Mouse (Mus musculus): ENCODE data around the gene Xpo5.

DNA sequence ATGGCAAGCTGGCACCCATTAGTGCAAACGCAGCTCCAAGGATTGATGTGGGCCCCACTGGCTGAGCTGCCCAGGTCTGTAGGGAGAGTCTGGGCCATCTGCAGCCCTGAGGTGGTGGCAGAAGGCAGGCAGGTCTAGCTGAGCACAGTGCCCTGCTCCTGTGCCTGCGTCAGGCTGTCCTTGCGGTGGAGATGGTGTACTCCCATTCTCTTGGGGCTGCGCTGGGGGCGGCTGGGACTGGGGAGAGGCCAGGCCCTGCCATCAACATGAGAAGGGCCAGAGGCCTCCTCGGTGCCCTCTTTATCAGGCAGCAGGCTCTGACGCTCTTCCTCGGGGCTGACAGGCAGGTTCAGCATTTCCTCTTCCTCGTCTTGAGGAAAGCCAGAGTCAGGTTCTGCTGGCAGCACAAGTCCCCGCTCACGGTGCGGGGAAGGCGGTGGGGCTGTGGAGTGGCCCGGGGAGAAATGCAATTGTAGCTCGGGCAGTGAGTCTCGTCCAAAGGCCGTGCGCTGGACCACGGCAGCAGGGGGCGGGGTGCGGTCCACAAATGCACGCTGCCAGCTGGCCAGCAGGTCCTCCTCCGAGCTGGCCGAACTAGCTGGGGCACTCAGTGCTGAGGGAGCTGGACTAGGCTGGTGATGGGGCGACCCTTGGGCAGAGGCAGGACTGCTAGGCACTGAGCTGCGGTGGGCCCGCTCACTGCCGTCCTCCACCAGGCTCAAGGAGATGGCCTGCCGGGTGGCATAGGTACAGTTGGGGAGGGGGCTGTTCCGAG lies 55.9 kb downstream of the Xpo5 start:
- no peak for TF ChIP-seq HCFC1 (IDR thresholded peaks at IDR 0.05; ENCODE audit: borderline replicate concordance, insufficient read depth, low read length)
- no peak for TF ChIP-seq ZC3H11A (IDR thresholded peaks at IDR 0.05; ENCODE audit: borderline replicate concordance, low read depth, low read length)

Data from ES-E14 (cell line).